Mouse (Mus musculus): ENCODE measurements around the gene Col17a1. TPM values are rescaled to one million over a fixed set of nuclear protein-coding genes. Genes with fewer than 3 reads are reported as not detected.

Gene Col17a1
- polyA plus RNA-seq, 1 experiment from 2014 or later = 2.2 TPM

GRCm38 (mm10) chr19:47695725-47696124 is 3.8 kb upstream of the Col17a1 start:
- WGBS = 82% methylated on average over 6 of the region's 6 CpGs
- H3K36me3 ChIP-seq (ENCODE audit: control insufficient read depth, insufficient read depth, low read length) = no peaks in the 10 kb centered on the region
- no peak overlapping the region for H3K9ac ChIP-seq (ENCODE audit: low read length)
- no peak for ATAC-seq (ENCODE audit: low read depth)
- H3K4me1 ChIP-seq (replicated peaks; ENCODE audit: control insufficient read depth, insufficient read depth, low read length) = no peaks in the 10 kb centered on the region
- no peak overlapping the region for H3K4me2 ChIP-seq (ENCODE audit: low read depth, low read length)
- H3K4me3 ChIP-seq (ENCODE audit: low read length) = no peak overlapping the region
- no peaks in the 10 kb centered on the region for H3K27me3 ChIP-seq (ENCODE audit: control insufficient read depth, insufficient read depth, low read depth, low read length)
- no peaks in the 10 kb centered on the region for H3K9me3 ChIP-seq (ENCODE audit: control insufficient read depth, low read length)
- H3K27ac ChIP-seq (ENCODE audit: low read length) = no peak overlapping the region

DNA sequence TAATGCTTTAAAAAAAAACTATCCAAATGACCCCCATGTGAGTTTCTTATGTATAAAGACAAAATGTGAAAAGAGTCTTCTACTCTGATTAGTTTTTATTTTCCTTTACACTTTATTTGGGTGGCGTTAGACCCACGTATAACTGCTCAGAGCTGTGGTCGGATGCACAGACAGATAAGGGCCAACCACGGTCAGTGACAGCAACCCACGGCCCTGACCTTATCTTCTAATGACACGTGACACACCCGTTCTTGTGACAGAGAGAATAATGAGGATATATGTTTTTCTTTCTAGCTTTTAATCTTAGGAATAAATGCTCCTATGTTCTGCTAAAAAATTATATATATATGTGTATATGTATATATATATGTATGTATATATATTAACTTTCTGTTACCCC is 2.3 kb downstream of the Col17a1 start:
- no peaks in the 10 kb centered on the region for H3K4me1 ChIP-seq (replicated peaks; ENCODE audit: control insufficient read depth, insufficient read depth, low read length)
- H3K4me3 ChIP-seq (ENCODE audit: low read length) = no peak overlapping the region
- no peaks in the 10 kb centered on the region for H3K9me3 ChIP-seq (ENCODE audit: control insufficient read depth, low read length)
- no peak for ATAC-seq (ENCODE audit: low read depth)
- H3K4me2 ChIP-seq (ENCODE audit: low read depth, low read length) = no peak overlapping the region
- H3K27ac ChIP-seq (ENCODE audit: low read length) = no peak overlapping the region
- no peaks in the 10 kb centered on the region for H3K27me3 ChIP-seq (ENCODE audit: control insufficient read depth, insufficient read depth, low read depth, low read length)
- H3K9ac ChIP-seq (ENCODE audit: low read length) = no peak overlapping the region
- no peaks in the 10 kb centered on the region for H3K36me3 ChIP-seq (ENCODE audit: control insufficient read depth, insufficient read depth, low read length)
- 66% methylated on average over 7 of the region's 7 CpGs for WGBS

- no peaks in the 10 kb centered on the region for H3K36me3 ChIP-seq (ENCODE audit: control insufficient read depth, insufficient read depth, low read length)
- H3K27me3 ChIP-seq (ENCODE audit: control insufficient read depth, insufficient read depth, low read depth, low read length) = no peaks in the 10 kb centered on the region
- no peak overlapping the region for H3K27ac ChIP-seq (ENCODE audit: low read length)
- H3K9ac ChIP-seq (ENCODE audit: low read length) = no peak overlapping the region
- H3K4me3 ChIP-seq (ENCODE audit: low read length) = no peak overlapping the region
- H3K9me3 ChIP-seq (ENCODE audit: control insufficient read depth, low read length) = no peaks in the 10 kb centered on the region
- 84% methylated on average over 12 of the region's 12 CpGs for WGBS
- no peak overlapping the region for H3K4me2 ChIP-seq (ENCODE audit: low read depth, low read length)
- ATAC-seq (ENCODE audit: low read depth) = no peak
- no peaks in the 10 kb centered on the region; the same call in 1 of the 2 replicates for H3K4me1 ChIP-seq (replicated peaks; ENCODE audit: control insufficient read depth, insufficient read depth, low read length)
Observed at GRCm38 (mm10) chr19:47678675-47679074, 13.2 kb downstream of the Col17a1 start.

GRCm38 (mm10) chr19:47674419-47674818 is 17.5 kb downstream of the Col17a1 start:
- H3K4me3 ChIP-seq (ENCODE audit: low read length) = no peak overlapping the region
- no peak for ATAC-seq (ENCODE audit: low read depth)
- H3K9me3 ChIP-seq (ENCODE audit: control insufficient read depth, low read length) = no peaks in the 10 kb centered on the region
- no peak overlapping the region for H3K27ac ChIP-seq (ENCODE audit: low read length)
- no peak overlapping the region for H3K9ac ChIP-seq (ENCODE audit: low read length)
- no peaks in the 10 kb centered on the region for H3K27me3 ChIP-seq (ENCODE audit: control insufficient read depth, insufficient read depth, low read depth, low read length)
- no peaks in the 10 kb centered on the region; the same call in 1 of the 2 replicates for H3K4me1 ChIP-seq (replicated peaks; ENCODE audit: control insufficient read depth, insufficient read depth, low read length)
- whole genome bisulfite sequencing = 38% methylated on average over 8 of the region's 8 CpGs
- no peaks in the 10 kb centered on the region for H3K36me3 ChIP-seq (ENCODE audit: control insufficient read depth, insufficient read depth, low read length)
- H3K4me2 ChIP-seq (ENCODE audit: low read depth, low read length) = no peak overlapping the region

- WGBS = 51% methylated on average over 9 of the region's 9 CpGs
- Histone ChIP-seq H3K4me1 (replicated peaks; ENCODE audit: control insufficient read depth, insufficient read depth, low read length) (peaks cover 4% of the 10 kb centered on the region), H3K27me3 (ENCODE audit: control insufficient read depth, insufficient read depth, low read depth, low read length) (no peaks in the 10 kb centered on the region), H3K4me3 (ENCODE audit: low read length) (no peak overlapping the region), H3K4me2 (ENCODE audit: low read depth, low read length) (no peak overlapping the region), H3K9me3 (ENCODE audit: control insufficient read depth, low read length) (no peaks in the 10 kb centered on the region), H3K36me3 (ENCODE audit: control insufficient read depth, insufficient read depth, low read length) (no peaks in the 10 kb centered on the region), H3K9ac (ENCODE audit: low read length) (no peak overlapping the region; the same call in 1 of the 2 replicates), H3K27ac (ENCODE audit: low read length) (peak overlapping the region; percentile 47; the same call in 1 of the 2 replicates)
- ATAC-seq (ENCODE audit: low read depth) = peak; percentile 61
Observed at GRCm38 (mm10) chr19:47668399-47668798, 23.5 kb downstream of the Col17a1 start.

- 49% methylated on average over 8 of the region's 8 CpGs for WGBS
Observed at GRCm38 (mm10) chr19:47667601-47668000, 24.3 kb downstream of the Col17a1 start.

GRCm38 (mm10) chr19:47659765-47660408 is 32.0 kb downstream of the Col17a1 start:
- Histone ChIP-seq H3K4me3 (ENCODE audit: low read length) (no peak overlapping the region), H3K27me3 (ENCODE audit: control insufficient read depth, insufficient read depth, low read depth, low read length) (no peaks in the 10 kb centered on the region), H3K27ac (ENCODE audit: low read length) (peak overlapping the region; percentile 71), H3K36me3 (ENCODE audit: control insufficient read depth, insufficient read depth, low read length) (no peaks in the 10 kb centered on the region), H3K4me1 (replicated peaks; ENCODE audit: control insufficient read depth, insufficient read depth, low read length) (peaks cover 9% of the 10 kb centered on the region; the same call in 1 of the 2 replicates), H3K4me2 (ENCODE audit: low read depth, low read length) (no peak overlapping the region), H3K9ac (ENCODE audit: low read length) (no peak overlapping the region), H3K9me3 (ENCODE audit: control insufficient read depth, low read length) (no peaks in the 10 kb centered on the region)
- WGBS = 53% methylated on average over 9 of the region's 9 CpGs
- ATAC-seq (ENCODE audit: low read depth) = peak; percentile 67

More at GRCm38 (mm10) chr19:47667601-47668000, 24.3 kb downstream of the Col17a1 start:
- no peaks in the 10 kb centered on the region for H3K27me3 ChIP-seq (ENCODE audit: control insufficient read depth, insufficient read depth, low read depth, low read length)
- no peaks in the 10 kb centered on the region for H3K36me3 ChIP-seq (ENCODE audit: control insufficient read depth, insufficient read depth, low read length)
- no peak overlapping the region for H3K4me3 ChIP-seq (ENCODE audit: low read length)
- H3K4me1 ChIP-seq (replicated peaks; ENCODE audit: control insufficient read depth, insufficient read depth, low read length) = peaks cover 4% of the 10 kb centered on the region
- ATAC-seq (ENCODE audit: low read depth) = no peak
- H3K9me3 ChIP-seq (ENCODE audit: control insufficient read depth, low read length) = no peaks in the 10 kb centered on the region
- H3K27ac ChIP-seq (ENCODE audit: low read length) = no peak overlapping the region
- H3K4me2 ChIP-seq (ENCODE audit: low read depth, low read length) = no peak overlapping the region
- no peak overlapping the region for H3K9ac ChIP-seq (ENCODE audit: low read length)

GRCm38 (mm10) chr19:47658914-47659535 is 32.9 kb downstream of the Col17a1 start:
- H3K9ac ChIP-seq (ENCODE audit: low read length) = peak overlapping the region; percentile 38; the same call in 1 of the 2 replicates
- WGBS = 5% methylated on average over 5 of the region's 5 CpGs

DNA sequence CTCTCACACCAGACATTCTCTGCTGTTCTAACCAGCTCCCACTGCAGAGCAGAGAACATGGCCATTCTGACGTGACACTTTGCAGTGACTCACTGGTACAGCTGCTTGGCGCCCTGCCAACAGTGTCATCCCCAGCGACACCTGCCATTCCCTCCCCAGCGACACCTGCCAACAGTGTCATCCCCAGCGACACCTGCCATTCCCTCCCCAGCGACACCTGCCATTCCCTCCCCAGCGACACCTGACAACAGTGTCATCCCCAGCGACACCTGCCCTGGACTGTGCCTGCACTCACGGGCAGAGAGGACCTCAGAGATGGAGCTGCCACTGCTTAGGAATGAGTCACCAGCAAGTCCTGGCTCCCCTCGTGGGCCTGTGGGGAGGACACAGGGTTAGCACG is 37.0 kb downstream of the Col17a1 start:
- Histone ChIP-seq H3K27ac (ENCODE audit: low read length) (no peak overlapping the region), H3K4me3 (ENCODE audit: low read length) (no peak overlapping the region), H3K9me3 (ENCODE audit: control insufficient read depth, low read length) (no peaks in the 10 kb centered on the region), H3K9ac (ENCODE audit: low read length) (no peak overlapping the region), H3K27me3 (ENCODE audit: control insufficient read depth, insufficient read depth, low read depth, low read length) (no peaks in the 10 kb centered on the region), H3K4me1 (replicated peaks; ENCODE audit: control insufficient read depth, insufficient read depth, low read length) (peaks cover 5% of the 10 kb centered on the region; the same call in 1 of the 2 replicates), H3K36me3 (ENCODE audit: control insufficient read depth, insufficient read depth, low read length) (no peaks in the 10 kb centered on the region), H3K4me2 (ENCODE audit: low read depth, low read length) (no peak overlapping the region)
- no peak for ATAC-seq (ENCODE audit: low read depth)
- WGBS = 57% methylated on average over 11 of the region's 11 CpGs

More at GRCm38 (mm10) chr19:47658914-47659535, 32.9 kb downstream of the Col17a1 start:
- no peak overlapping the region for H3K4me3 ChIP-seq (ENCODE audit: low read length)
- no peaks in the 10 kb centered on the region for H3K36me3 ChIP-seq (ENCODE audit: control insufficient read depth, insufficient read depth, low read length)
- H3K4me2 ChIP-seq (ENCODE audit: low read depth, low read length) = no peak overlapping the region
- H3K27me3 ChIP-seq (ENCODE audit: control insufficient read depth, insufficient read depth, low read depth, low read length) = no peaks in the 10 kb centered on the region
- H3K27ac ChIP-seq (ENCODE audit: low read length) = peak overlapping the region; percentile 71
- H3K4me1 ChIP-seq (replicated peaks; ENCODE audit: control insufficient read depth, insufficient read depth, low read length) = peaks cover 9% of the 10 kb centered on the region; the same call in 1 of the 2 replicates
- peak; percentile 86 for ATAC-seq (ENCODE audit: low read depth)
- no peaks in the 10 kb centered on the region for H3K9me3 ChIP-seq (ENCODE audit: control insufficient read depth, low read length)
